Mouse (Mus musculus): ENCODE data around the gene Lyrm9. TPM values are rescaled to one million over a fixed set of nuclear protein-coding genes. Genes with fewer than 3 reads are reported as not detected.

The Lyrm9 gene
- polyA plus RNA-seq, 1 experiment from 2014 or later, result 22.5 TPM

GRCm38 (mm10) chr11:78837989-78838388 lies 11.6 kb downstream of the Lyrm9 start:
- Histone ChIP-seq H3K36me3 (peaks cover 8% of the 10 kb centered on the region; the same call in 1 of the 2 replicates), H3K27ac (no peak overlapping the region), H3K27me3 (no peaks in the 10 kb centered on the region), H3K4me3 (replicated peaks) (no peak overlapping the region), H3K4me1 (peaks cover 4% of the 10 kb centered on the region), H3K4me2 (no peak overlapping the region), H3K9ac (no peak overlapping the region), H3K9me3 (replicated peaks) (no peaks in the 10 kb centered on the region)
- WGBS, result 14% methylated on average over 11 of the region's 11 CpGs
- ATAC-seq (replicated peaks; ENCODE audit: low FRiP score), result no peak

GRCm38 (mm10) chr11:78839491-78839890 lies 13.1 kb downstream of the Lyrm9 start:
- WGBS, result 80% methylated on average over 14 of the region's 14 CpGs

GRCm38 (mm10) chr11:78840141-78840540 lies 13.8 kb downstream of the Lyrm9 start:
- Histone ChIP-seq H3K4me2 (no peak overlapping the region), H3K4me3 (replicated peaks) (no peak overlapping the region), H3K36me3 (peaks cover 8% of the 10 kb centered on the region; the same call in 1 of the 2 replicates), H3K27me3 (no peaks in the 10 kb centered on the region), H3K9me3 (replicated peaks) (no peaks in the 10 kb centered on the region), H3K27ac (no peak overlapping the region), H3K9ac (no peak overlapping the region), H3K4me1 (peaks cover 6% of the 10 kb centered on the region)
- WGBS, result 68% methylated on average over 5 of the region's 5 CpGs
- ATAC-seq (replicated peaks; ENCODE audit: low FRiP score), result no peak

More at GRCm38 (mm10) chr11:78839491-78839890, 13.1 kb downstream of the Lyrm9 start:
- Histone ChIP-seq H3K27ac (no peak overlapping the region), H3K9ac (no peak overlapping the region), H3K4me2 (no peak overlapping the region), H3K4me3 (replicated peaks) (no peak overlapping the region), H3K27me3 (no peaks in the 10 kb centered on the region), H3K36me3 (peaks cover 8% of the 10 kb centered on the region; the same call in 1 of the 2 replicates), H3K9me3 (replicated peaks) (no peaks in the 10 kb centered on the region), H3K4me1 (peaks cover 6% of the 10 kb centered on the region)
- ATAC-seq (replicated peaks; ENCODE audit: low FRiP score), result no peak

GRCm38 (mm10) chr11:78841987-78842386 lies 15.6 kb downstream of the Lyrm9 start:
- no peak overlapping the region for H3K4me3 ChIP-seq (replicated peaks)
- H3K9ac ChIP-seq, result no peak overlapping the region
- WGBS, result 90% methylated on average over 8 of the region's 8 CpGs
- H3K27me3 ChIP-seq, result no peaks in the 10 kb centered on the region
- no peak for ATAC-seq (replicated peaks; ENCODE audit: low FRiP score)
- H3K4me1 ChIP-seq, result peaks cover 6% of the 10 kb centered on the region
- H3K27ac ChIP-seq, result no peak overlapping the region
- H3K4me2 ChIP-seq, result no peak overlapping the region
- peaks cover 8% of the 10 kb centered on the region; the same call in 1 of the 2 replicates for H3K36me3 ChIP-seq
- no peaks in the 10 kb centered on the region for H3K9me3 ChIP-seq (replicated peaks)

- H3K36me3 ChIP-seq, result no peaks in the 10 kb centered on the region
- no peaks in the 10 kb centered on the region for H3K27me3 ChIP-seq
- H3K9me3 ChIP-seq (replicated peaks), result no peaks in the 10 kb centered on the region
- no peak overlapping the region for H3K27ac ChIP-seq
- no peak overlapping the region for H3K9ac ChIP-seq
- ATAC-seq (replicated peaks; ENCODE audit: low FRiP score), result no peak
- no peak overlapping the region for H3K4me2 ChIP-seq
- H3K4me3 ChIP-seq (replicated peaks), result no peak overlapping the region
- H3K4me1 ChIP-seq, result peaks cover 8% of the 10 kb centered on the region
- 63% methylated on average over 4 of the region's 4 CpGs for WGBS
Observed at GRCm38 (mm10) chr11:78846620-78847019, 20.2 kb downstream of the Lyrm9 start.

- no peak overlapping the region for H3K27ac ChIP-seq
- WGBS, result 47% methylated on average over 7 of the region's 7 CpGs
- no peaks in the 10 kb centered on the region for H3K27me3 ChIP-seq
- H3K4me1 ChIP-seq, result peaks cover 9% of the 10 kb centered on the region
- H3K9ac ChIP-seq, result no peak overlapping the region
- no peaks in the 10 kb centered on the region for H3K9me3 ChIP-seq (replicated peaks)
- H3K4me3 ChIP-seq (replicated peaks), result no peak overlapping the region
- no peaks in the 10 kb centered on the region for H3K36me3 ChIP-seq
- H3K4me2 ChIP-seq, result no peak overlapping the region
- no peak for ATAC-seq (replicated peaks; ENCODE audit: low FRiP score)
Observed at GRCm38 (mm10) chr11:78847884-78848848, 21.8 kb downstream of the Lyrm9 start.

GRCm38 (mm10) chr11:78849859-78850258 lies 23.5 kb downstream of the Lyrm9 start:
- WGBS, result 83% methylated on average over 3 of the region's 3 CpGs
- no peak for ATAC-seq (replicated peaks; ENCODE audit: low FRiP score)
- Histone ChIP-seq H3K4me1 (0 out of 2 replicates have a peak, but pooled peaks cover 3% of the 10 kb centered on the region), H3K9ac (no peak overlapping the region), H3K4me2 (no peak overlapping the region), H3K27ac (no peak overlapping the region), H3K9me3 (replicated peaks) (no peaks in the 10 kb centered on the region), H3K36me3 (no peaks in the 10 kb centered on the region), H3K27me3 (no peaks in the 10 kb centered on the region), H3K4me3 (replicated peaks) (no peak overlapping the region)

- H3K4me2 ChIP-seq, result no peak overlapping the region
- H3K27me3 ChIP-seq, result no peaks in the 10 kb centered on the region
- H3K4me1 ChIP-seq, result 0 out of 2 replicates have a peak, but pooled peaks cover 3% of the 10 kb centered on the region
- no peak for ATAC-seq (replicated peaks; ENCODE audit: low FRiP score)
- no peak overlapping the region for H3K27ac ChIP-seq
- H3K4me3 ChIP-seq (replicated peaks), result no peak overlapping the region
- no peaks in the 10 kb centered on the region for H3K36me3 ChIP-seq
- WGBS, result 47% methylated on average over 9 of the region's 9 CpGs
- no peak overlapping the region for H3K9ac ChIP-seq
- H3K9me3 ChIP-seq (replicated peaks), result no peaks in the 10 kb centered on the region
Observed at GRCm38 (mm10) chr11:78851216-78851870, 25.0 kb downstream of the Lyrm9 start.

GRCm38 (mm10) chr11:78851871-78852265 lies 25.5 kb downstream of the Lyrm9 start:
- Histone ChIP-seq H3K4me3 (replicated peaks) (no peak overlapping the region), H3K9me3 (replicated peaks) (no peaks in the 10 kb centered on the region), H3K27me3 (no peaks in the 10 kb centered on the region), H3K27ac (no peak overlapping the region), H3K36me3 (no peaks in the 10 kb centered on the region), H3K4me2 (no peak overlapping the region), H3K9ac (no peak overlapping the region), H3K4me1 (0 out of 2 replicates have a peak, but pooled peaks cover 3% of the 10 kb centered on the region)
- WGBS, result 51% methylated on average over 6 of the region's 6 CpGs
- ATAC-seq (replicated peaks; ENCODE audit: low FRiP score), result no peak

GRCm38 (mm10) chr11:78852529-78852928 lies 26.1 kb downstream of the Lyrm9 start:
- Histone ChIP-seq H3K4me2 (no peak overlapping the region), H3K36me3 (no peaks in the 10 kb centered on the region), H3K4me3 (replicated peaks) (no peak overlapping the region), H3K9ac (no peak overlapping the region), H3K27me3 (no peaks in the 10 kb centered on the region), H3K4me1 (0 out of 2 replicates have a peak, but pooled peaks cover 3% of the 10 kb centered on the region), H3K27ac (no peak overlapping the region), H3K9me3 (replicated peaks) (no peaks in the 10 kb centered on the region)
- no peak for ATAC-seq (replicated peaks; ENCODE audit: low FRiP score)
- 82% methylated on average over 11 of the region's 11 CpGs for WGBS

- Histone ChIP-seq H3K27me3 (no peaks in the 10 kb centered on the region), H3K4me1 (0 out of 2 replicates have a peak, but pooled peaks cover 3% of the 10 kb centered on the region), H3K9me3 (replicated peaks) (no peaks in the 10 kb centered on the region), H3K4me2 (no peak overlapping the region), H3K27ac (no peak overlapping the region), H3K36me3 (no peaks in the 10 kb centered on the region), H3K9ac (no peak overlapping the region), H3K4me3 (replicated peaks) (no peak overlapping the region)
- WGBS, result 11% methylated on average over 7 of the region's 7 CpGs
- no peak for ATAC-seq (replicated peaks; ENCODE audit: low FRiP score)
Observed at GRCm38 (mm10) chr11:78856310-78856709, 29.9 kb downstream of the Lyrm9 start.

- no peak overlapping the region for H3K4me2 ChIP-seq
- ATAC-seq (replicated peaks; ENCODE audit: low FRiP score), result no peak
- H3K4me3 ChIP-seq (replicated peaks), result no peak overlapping the region
- no peaks in the 10 kb centered on the region for H3K27me3 ChIP-seq
- no peaks in the 10 kb centered on the region for H3K36me3 ChIP-seq
- no peak overlapping the region for H3K9ac ChIP-seq
- H3K9me3 ChIP-seq (replicated peaks), result no peaks in the 10 kb centered on the region
- H3K4me1 ChIP-seq, result no peaks in the 10 kb centered on the region
- 25% methylated on average over 3 of the region's 3 CpGs for WGBS
- no peak overlapping the region for H3K27ac ChIP-seq
Observed at GRCm38 (mm10) chr11:78857611-78858010, 31.2 kb downstream of the Lyrm9 start.
